Mouse (Mus musculus) liver, embryonic 15.5 days (tissue): ENCODE measurements around the gene Zfp217. TPM values are rescaled to one million over a fixed set of nuclear protein-coding genes. Genes with fewer than 3 reads are reported as not detected.

Experiments used
- ATAC-seq: fragments of 200-750 bp; cut with Nextera tagmentation; 2 replicates; pipeline ENCODE4 v1.8.0; 2017; ENCODE audit warnings: moderate number of reproducible peaks, mild to moderate bottlenecking, moderate library complexity; ENCODE audit not compliant: insufficient read depth
- H3K27ac ChIP-seq: fragments of 300-500 bp; sonication (generic); replicated peaks from 2 replicates; pipeline ENCODE4 v1.5.1; 2015; ENCODE audit warnings: mild to moderate bottlenecking, inconsistent platforms
- H3K27me3 ChIP-seq: fragments of 300-500 bp; sonication (generic); 2 replicates; pipeline ENCODE4 v1.6.1; 2015; ENCODE audit warnings: mild to moderate bottlenecking, inconsistent platforms
- H3K36me3 ChIP-seq: fragments of 300-500 bp; sonication (generic); replicated peaks from 2 replicates; pipeline ENCODE4 v1.6.1; 2015; ENCODE audit warnings: moderate library complexity, mild to moderate bottlenecking, inconsistent platforms
- H3K4me1 ChIP-seq: fragments of 300-500 bp; sonication (generic); replicated peaks from 2 replicates; pipeline ENCODE4 v1.6.1; 2015; ENCODE audit warnings: inconsistent platforms
- H3K4me2 ChIP-seq: fragments of 300-500 bp; sonication (generic); 2 replicates; pipeline ENCODE4 v1.6.1; 2015; ENCODE audit warnings: moderate library complexity, mild to moderate bottlenecking, inconsistent platforms
- H3K4me3 ChIP-seq: fragments of 300-500 bp; sonication (generic); replicated peaks from 2 replicates; pipeline ENCODE4 v1.5.1; 2015; ENCODE audit warnings: mild to moderate bottlenecking, inconsistent platforms
- H3K9ac ChIP-seq: fragments of 300-500 bp; sonication (generic); 2 replicates; pipeline ENCODE4 v1.6.1; 2015; ENCODE audit warnings: moderate library complexity, mild to moderate bottlenecking, inconsistent platforms
- H3K9me3 ChIP-seq: fragments of 300-500 bp; sonication (generic); replicated peaks from 2 replicates; pipeline ENCODE4 v1.6.1; 2016; ENCODE audit warnings: inconsistent platforms
- WGBS: fragments of 180-500 bp; shearing (Covaris S2); methylation state at CpG from one replicate; pipeline ENCODE4 v1.1.7; 2015; ENCODE audit warnings: mixed read lengths; ENCODE audit not compliant: insufficient replicate concordance; 5-methylcytosine and 5-hydroxymethylcytosine counted together
- polyA plus RNA-seq: library from polyadenylated mRNA; unstranded; fragments of >200 nt; fragmentation: Nextera tagmentation; extraction: Ambion mirVana; gene quantifications from 2 replicates; pipeline ENCODE4 v1.2.1, GENCODE M21; 2015

The Zfp217 gene
- polyA plus RNA-seq = 3.4 and 4.7 TPM in 2 replicates

DNA sequence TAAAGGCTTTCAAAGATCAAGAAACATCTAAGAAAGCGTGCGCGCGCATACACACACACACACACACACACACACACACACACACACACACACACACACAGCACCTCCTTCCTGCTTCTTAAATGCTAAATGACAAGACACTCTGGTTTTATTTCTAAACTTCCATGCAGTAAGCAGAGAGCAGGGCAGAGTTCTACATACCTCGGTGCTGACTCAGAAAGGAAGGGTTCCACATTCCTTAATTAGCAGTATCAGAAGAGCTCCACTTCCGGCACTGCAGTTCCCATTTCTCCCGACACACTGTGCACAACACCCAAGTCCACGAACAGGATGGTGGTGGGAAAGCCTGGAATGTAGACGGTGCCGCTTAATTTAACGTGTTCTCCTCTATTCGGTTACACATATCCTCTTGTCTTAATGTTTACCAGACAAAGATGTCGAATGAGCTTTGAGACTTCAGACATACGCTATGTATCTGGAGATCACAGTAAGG lies at the start of gene Zfp217:
Zfp217 (minus strand) TSS at position 443 of the 493 bp plus-strand sequence.
- H3K9me3 ChIP-seq = no peaks in the 10 kb centered on the region
- peak within 1 kb of the TSS; percentile 95 for H3K27ac ChIP-seq
- 26% methylated on average over 14 of the region's 14 CpGs for WGBS
- peaks cover 75% of the 10 kb centered on the region for H3K4me1 ChIP-seq
- H3K27me3 ChIP-seq = no peaks in the 10 kb centered on the region
- H3K4me2 ChIP-seq = peak within 1 kb of the TSS; percentile 63
- H3K9ac ChIP-seq = peak within 1 kb of the TSS; percentile 43
- peak within 1 kb of the TSS; percentile 57 for H3K4me3 ChIP-seq
- peaks cover 19% of the 10 kb centered on the region for H3K36me3 ChIP-seq
- peak; percentile 30 for ATAC-seq

DNA sequence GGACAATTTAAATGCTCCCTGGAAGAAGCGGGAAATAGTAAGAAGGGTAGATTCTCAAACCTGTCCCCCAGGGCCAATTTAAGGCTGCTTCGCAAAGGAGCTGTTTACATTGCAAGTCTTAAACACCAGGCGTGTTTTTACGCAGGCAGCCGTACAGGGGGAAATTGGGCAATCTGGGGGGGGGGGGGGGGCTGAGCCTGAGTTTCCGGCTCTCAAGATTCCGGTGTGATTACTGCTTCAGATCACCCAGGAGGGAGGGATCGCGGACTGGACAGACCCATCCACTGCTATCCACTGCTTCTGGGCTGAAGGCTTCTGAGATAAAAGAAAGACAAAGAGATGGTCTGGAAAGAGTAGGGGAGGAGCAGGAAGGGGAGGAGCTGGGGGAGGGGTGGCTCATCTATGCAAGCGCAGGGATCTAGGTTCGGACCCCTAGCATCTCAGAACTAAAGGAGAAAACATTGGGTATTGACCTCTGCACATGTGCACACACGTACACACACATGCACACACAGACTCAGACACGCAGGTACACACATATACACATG lies 47.7 kb upstream of the Zfp217 start:
- whole genome bisulfite sequencing = 54% methylated on average over 13 of the region's 13 CpGs
- Histone ChIP-seq H3K36me3 (no peaks in the 10 kb centered on the region), H3K4me2 (no peak overlapping the region; the same call in 1 of the 2 replicates), H3K9me3 (no peaks in the 10 kb centered on the region), H3K27ac (no peak overlapping the region), H3K4me1 (peaks cover 27% of the 10 kb centered on the region), H3K4me3 (no peak overlapping the region), H3K9ac (no peak overlapping the region), H3K27me3 (no peaks in the 10 kb centered on the region)
- no peak for ATAC-seq

DNA sequence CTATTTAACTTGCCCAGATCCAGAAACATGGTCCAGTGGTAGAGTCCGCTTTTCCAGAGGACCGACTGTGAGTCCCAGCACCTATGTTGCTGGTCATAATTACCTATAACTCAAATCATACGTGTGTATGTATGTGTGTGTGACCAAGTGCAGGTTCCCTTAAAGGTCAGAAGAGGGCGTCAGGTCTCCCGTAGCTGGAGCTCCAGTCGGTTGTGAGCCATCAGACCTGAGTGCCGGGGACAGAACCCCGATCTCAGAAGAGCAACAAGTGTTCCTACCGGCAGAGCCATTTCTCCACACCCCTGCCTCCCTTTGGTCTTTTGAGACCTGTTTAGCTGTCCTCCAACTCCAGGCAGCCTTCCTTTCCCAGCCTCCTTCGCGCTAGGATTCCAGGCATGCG lies 46.9 kb upstream of the Zfp217 start:
- no peak for ATAC-seq
- Histone ChIP-seq H3K9ac (no peak overlapping the region), H3K4me3 (no peak overlapping the region), H3K9me3 (no peaks in the 10 kb centered on the region), H3K27me3 (no peaks in the 10 kb centered on the region), H3K4me2 (no peak overlapping the region), H3K36me3 (no peaks in the 10 kb centered on the region), H3K4me1 (peaks cover 27% of the 10 kb centered on the region), H3K27ac (no peak overlapping the region)
- WGBS = 88% methylated on average over 12 of the region's 12 CpGs

DNA sequence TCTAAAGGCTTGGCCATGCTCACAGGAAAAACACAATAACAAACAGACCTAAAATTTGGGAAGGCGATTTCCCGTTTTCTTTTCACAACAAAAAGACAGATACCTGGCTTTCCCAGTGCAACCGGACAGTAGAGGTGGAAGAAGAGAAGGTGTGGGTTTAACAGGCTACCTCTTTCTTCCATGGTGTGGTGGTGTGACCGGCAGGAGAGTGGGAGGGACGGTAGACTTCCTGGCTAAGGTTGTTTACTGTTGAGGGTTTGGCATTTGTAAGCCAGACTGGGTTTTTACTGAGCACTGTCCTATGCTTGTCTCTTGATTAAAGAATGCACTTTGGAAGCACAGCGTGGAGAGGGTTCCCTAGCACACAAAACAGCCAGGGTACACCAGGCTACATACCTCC lies 45.9 kb upstream of the Zfp217 start:
- Histone ChIP-seq H3K36me3 (no peaks in the 10 kb centered on the region), H3K9me3 (no peaks in the 10 kb centered on the region), H3K4me1 (peaks cover 27% of the 10 kb centered on the region), H3K4me2 (peak overlapping the region; percentile 65), H3K27me3 (no peaks in the 10 kb centered on the region), H3K27ac (peak overlapping the region; percentile 75), H3K4me3 (peak overlapping the region; percentile 36; the same call in 1 of the 2 replicates), H3K9ac (no peak overlapping the region)
- ATAC-seq = no peak
- WGBS = 29% methylated on average over 6 of the region's 6 CpGs

DNA sequence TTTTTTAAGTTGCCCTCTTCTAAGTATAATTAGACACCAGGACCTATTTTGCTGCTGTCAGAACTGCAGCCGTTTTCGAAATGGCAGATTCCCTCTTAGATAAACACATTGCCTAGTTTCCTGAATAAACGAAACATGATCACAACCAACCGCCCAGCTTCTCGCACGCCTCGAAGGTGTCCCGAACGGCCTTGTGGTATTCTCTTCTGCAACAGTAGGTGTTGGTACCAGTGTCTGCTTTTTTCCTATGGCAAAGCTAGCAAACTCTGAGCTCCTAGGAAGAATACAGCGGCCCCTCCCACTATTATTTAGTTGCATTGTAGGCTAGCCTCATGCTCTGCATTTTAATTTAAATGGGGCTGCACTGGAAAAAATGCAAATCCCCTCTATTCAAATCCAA lies 45.3 kb upstream of the Zfp217 start:
- H3K27me3 ChIP-seq = no peaks in the 10 kb centered on the region
- H3K36me3 ChIP-seq = no peaks in the 10 kb centered on the region
- H3K27ac ChIP-seq = peak overlapping the region; percentile 75
- peak overlapping the region; percentile 65 for H3K4me2 ChIP-seq
- no peak overlapping the region for H3K9ac ChIP-seq
- peak; percentile 51 for ATAC-seq
- WGBS = 1% methylated on average over 10 of the region's 10 CpGs
- no peaks in the 10 kb centered on the region for H3K9me3 ChIP-seq
- peak overlapping the region; percentile 36; the same call in 1 of the 2 replicates for H3K4me3 ChIP-seq
- H3K4me1 ChIP-seq = peaks cover 30% of the 10 kb centered on the region

DNA sequence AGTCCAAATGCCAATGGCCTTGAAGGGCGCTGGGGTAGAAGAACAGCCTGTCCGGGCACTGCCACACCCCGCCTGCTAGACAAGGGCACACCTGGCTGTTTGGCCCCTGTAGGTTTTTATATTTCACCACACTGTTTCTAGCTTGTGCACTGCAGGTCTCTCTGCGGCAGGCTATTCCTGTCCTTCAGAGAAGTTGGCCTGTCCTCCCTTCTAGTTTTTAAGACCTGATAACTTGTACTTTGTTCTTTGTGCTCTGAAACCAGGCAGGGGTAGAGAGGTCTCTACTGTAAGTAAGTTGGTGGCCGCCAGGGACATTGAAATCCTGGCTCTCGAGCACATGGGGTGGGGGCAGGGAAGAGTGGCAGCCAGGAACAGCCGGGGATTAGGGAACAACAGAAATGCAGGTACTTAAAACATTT lies 44.8 kb upstream of the Zfp217 start:
- Histone ChIP-seq H3K9me3 (no peaks in the 10 kb centered on the region), H3K9ac (no peak overlapping the region), H3K4me2 (peak overlapping the region; percentile 65), H3K4me1 (peaks cover 30% of the 10 kb centered on the region), H3K27me3 (no peaks in the 10 kb centered on the region), H3K27ac (peak overlapping the region; percentile 75), H3K4me3 (peak overlapping the region; percentile 36; the same call in 1 of the 2 replicates), H3K36me3 (no peaks in the 10 kb centered on the region)
- 7% methylated on average over 7 of the region's 7 CpGs for WGBS
- ATAC-seq = peak; percentile 33; the same call in 1 of the 2 replicates

DNA sequence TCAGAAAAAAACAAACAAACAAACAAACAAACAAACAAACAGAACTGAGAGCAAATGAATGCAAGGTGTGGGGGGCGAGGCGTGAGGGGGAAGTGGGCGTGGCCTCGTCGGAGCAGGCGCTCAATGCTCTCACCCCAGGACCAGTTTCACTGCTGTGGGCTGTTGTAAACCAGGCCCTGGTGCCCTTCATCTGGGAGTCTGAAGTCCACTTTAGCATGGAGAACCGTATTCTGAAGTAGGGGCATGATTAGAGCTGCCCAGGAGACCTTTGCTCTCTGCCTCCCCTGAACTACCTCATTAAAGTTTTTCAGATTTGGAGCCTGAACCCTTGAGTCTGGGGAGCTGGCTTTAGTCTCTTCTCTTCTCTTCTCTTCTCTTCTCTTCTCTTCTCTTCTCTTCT lies 40.8 kb upstream of the Zfp217 start:
- 74% methylated on average over 7 of the region's 7 CpGs for WGBS
- Histone ChIP-seq H3K9ac (no peak overlapping the region), H3K36me3 (no peaks in the 10 kb centered on the region), H3K4me3 (no peak overlapping the region), H3K4me1 (peaks cover 37% of the 10 kb centered on the region), H3K27me3 (no peaks in the 10 kb centered on the region), H3K4me2 (no peak overlapping the region), H3K27ac (no peak overlapping the region), H3K9me3 (no peaks in the 10 kb centered on the region)
- ATAC-seq = no peak

DNA sequence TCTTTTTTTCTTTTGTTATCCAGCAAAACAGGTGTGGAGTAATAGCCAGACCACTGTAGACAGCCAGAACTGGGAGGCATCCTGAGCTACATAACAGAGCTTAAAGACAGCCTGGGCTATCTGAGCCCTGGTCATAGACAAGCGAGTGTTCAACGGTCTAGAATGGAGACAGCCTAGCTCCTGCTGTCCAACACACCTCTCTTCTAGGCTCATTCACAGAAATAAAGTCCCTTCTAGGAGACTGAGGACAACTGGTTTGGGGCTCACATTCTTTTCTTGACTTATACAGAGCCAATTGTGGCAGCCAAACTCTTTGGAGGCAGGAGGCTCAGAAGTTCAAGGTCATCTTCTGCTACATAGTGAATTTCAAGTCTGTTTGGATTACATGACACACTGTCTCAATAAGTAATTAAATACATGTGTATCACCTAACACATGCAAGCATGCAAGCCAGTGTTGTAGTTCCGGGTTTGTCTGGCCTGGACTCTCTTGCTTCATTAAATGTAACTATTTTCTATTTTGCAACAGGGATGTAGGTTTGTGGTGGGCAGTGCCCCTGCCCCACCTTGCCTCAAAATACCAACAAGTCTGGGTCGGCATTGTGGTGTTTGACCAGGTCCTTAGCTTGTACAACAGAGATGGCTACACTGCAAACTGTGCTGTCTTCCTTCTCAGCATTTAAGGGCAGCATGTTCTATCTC lies 37.4 kb upstream of the Zfp217 start:
- WGBS = 43% methylated on average over 4 of the region's 4 CpGs
- no peak for ATAC-seq
- H3K9me3 ChIP-seq = no peaks in the 10 kb centered on the region
- H3K4me1 ChIP-seq = peaks cover 27% of the 10 kb centered on the region
- H3K9ac ChIP-seq = 0 out of 2 replicates have a peak overlapping the region, but pooled peaks have one; percentile 51
- peak overlapping the region; percentile 81 for H3K4me2 ChIP-seq
- H3K27ac ChIP-seq = peak overlapping the region; percentile 76
- H3K27me3 ChIP-seq = no peaks in the 10 kb centered on the region
- no peaks in the 10 kb centered on the region for H3K36me3 ChIP-seq
- H3K4me3 ChIP-seq = peak overlapping the region; percentile 58

DNA sequence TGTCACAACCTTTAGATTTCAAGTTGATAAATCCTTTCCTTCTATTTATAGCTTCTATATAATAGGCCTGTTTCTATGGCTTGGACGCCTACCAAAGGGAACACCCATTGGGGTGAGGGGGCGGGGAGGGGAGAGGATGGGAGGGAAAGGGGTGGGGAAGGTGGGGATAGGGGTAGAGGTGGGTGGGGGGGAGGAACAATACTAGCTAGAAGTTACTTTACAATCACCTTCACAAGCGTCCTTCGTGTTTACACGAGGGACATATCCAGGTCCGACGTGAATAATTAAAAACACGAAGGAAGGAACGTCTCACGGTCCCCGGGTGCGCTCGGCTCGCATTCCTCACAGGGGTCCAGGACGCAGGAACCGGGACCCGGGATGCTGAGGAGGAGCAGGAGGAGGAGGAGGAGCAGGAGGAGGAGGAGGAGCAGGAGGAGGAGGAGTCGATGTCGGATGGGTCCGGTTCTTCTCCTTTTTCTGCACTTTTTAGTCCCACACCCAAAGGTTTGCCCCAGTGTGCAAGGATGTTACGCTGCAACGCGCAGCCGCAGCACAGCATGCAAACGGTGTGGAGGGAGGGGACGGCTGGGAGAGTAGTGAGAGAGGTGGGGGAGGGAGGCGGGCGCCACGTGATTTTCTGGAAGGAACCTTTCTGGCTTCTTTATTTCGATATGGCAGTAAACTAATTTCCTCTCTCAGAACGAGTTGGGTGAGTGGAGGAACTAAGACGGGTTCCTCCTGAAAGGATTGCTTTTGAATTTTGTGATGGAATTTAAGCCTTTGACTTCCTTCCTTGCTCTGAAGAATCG lies 36.5 kb upstream of the Zfp217 start:
- Histone ChIP-seq H3K9ac (peak overlapping the region; percentile 51), H3K4me1 (peaks cover 27% of the 10 kb centered on the region), H3K36me3 (no peaks in the 10 kb centered on the region), H3K4me2 (peak overlapping the region; percentile 81), H3K9me3 (no peaks in the 10 kb centered on the region), H3K27me3 (no peaks in the 10 kb centered on the region), H3K27ac (peak overlapping the region; percentile 76), H3K4me3 (peak overlapping the region; percentile 58)
- under 1% methylated on average over 33 of the region's 33 CpGs for WGBS
- peak; percentile 81 for ATAC-seq

DNA sequence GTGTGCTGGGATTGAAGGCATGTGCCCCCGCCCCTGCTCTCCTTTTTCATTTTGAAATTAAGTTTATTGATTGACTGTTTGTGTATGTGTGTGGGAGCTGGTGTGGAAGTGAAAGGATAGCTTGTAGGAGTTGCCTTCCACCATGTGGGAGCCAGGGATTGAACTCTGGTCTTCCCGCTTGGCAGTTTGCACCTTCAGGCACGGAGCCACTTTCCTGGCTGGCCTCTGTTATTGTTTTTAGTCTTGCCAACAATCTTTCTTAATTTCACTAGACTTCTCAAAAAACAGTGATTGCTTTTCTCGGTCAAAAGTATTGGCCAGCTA lies 35.9 kb upstream of the Zfp217 start:
- H3K27me3 ChIP-seq = no peaks in the 10 kb centered on the region
- H3K4me2 ChIP-seq = peak overlapping the region; percentile 81
- H3K4me3 ChIP-seq = peak overlapping the region; percentile 58
- no peaks in the 10 kb centered on the region for H3K36me3 ChIP-seq
- no peaks in the 10 kb centered on the region for H3K9me3 ChIP-seq
- WGBS = 61% methylated on average over 4 of the region's 4 CpGs
- H3K4me1 ChIP-seq = peaks cover 26% of the 10 kb centered on the region
- 0 out of 2 replicates have a peak overlapping the region, but pooled peaks have one; percentile 51 for H3K9ac ChIP-seq
- H3K27ac ChIP-seq = peak overlapping the region; percentile 76
- ATAC-seq = no peak

DNA sequence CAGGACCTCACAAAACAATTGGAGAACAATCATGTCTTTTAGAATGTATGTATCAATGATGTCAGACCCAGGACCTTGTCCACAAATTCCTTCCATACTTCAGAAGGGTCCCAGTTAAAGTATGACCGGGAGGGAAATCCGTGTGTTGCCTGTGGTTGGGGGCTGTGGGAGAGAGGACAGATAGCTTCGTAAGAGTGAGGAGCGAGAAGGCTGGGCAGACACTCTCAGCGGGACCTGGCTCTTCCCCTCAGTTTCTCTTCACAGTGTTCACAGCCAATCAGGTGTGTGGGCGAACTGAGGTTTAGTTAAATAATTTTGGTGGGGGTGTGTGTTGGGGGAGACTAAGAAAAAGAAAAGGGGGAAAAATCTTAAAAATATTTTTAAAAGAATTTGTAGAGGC lies 34.0 kb upstream of the Zfp217 start:
- Histone ChIP-seq H3K9ac (no peak overlapping the region), H3K4me1 (peaks cover 32% of the 10 kb centered on the region), H3K27ac (no peak overlapping the region), H3K4me3 (no peak overlapping the region), H3K4me2 (no peak overlapping the region), H3K27me3 (no peaks in the 10 kb centered on the region), H3K36me3 (no peaks in the 10 kb centered on the region), H3K9me3 (no peaks in the 10 kb centered on the region)
- ATAC-seq = no peak
- WGBS = 68% methylated on average over 6 of the region's 6 CpGs
